Mouse (Mus musculus) lung, embryonic 16.5 days (tissue): Measurements from ENCODE around the gene Il27ra. TPM values are rescaled to one million over a fixed set of nuclear protein-coding genes. Genes with fewer than 3 reads are reported as not detected.
"Not testable (repeated sequence)": the region's sequence is repeated elsewhere in the genome, so short reads cannot be mapped to it uniquely, and the experiment has no call there.

ENCODE experiments used
- ATAC-seq: fragments of 200-750 bp; cut with Nextera tagmentation; 2 replicates; pipeline ENCODE4 v1.8.0; 2017; ENCODE audit warnings: low read depth, mild to moderate bottlenecking, moderate library complexity
- H3K27ac ChIP-seq: fragments of 300-500 bp; sonication (generic); 2 replicates; pipeline ENCODE4 v1.5.1; 2014; ENCODE audit warnings: mild to moderate bottlenecking, control low read depth, low read length
- H3K27me3 ChIP-seq: fragments of 300-500 bp; sonication (generic); 2 replicates; pipeline ENCODE4 v1.6.1; 2014; ENCODE audit warnings: low read depth, low read length, mixed read lengths; ENCODE audit not compliant: control insufficient read depth, insufficient read depth
- H3K36me3 ChIP-seq: fragments of 300-500 bp; sonication (generic); 2 replicates; pipeline ENCODE4 v1.6.1; 2014; ENCODE audit warnings: low read length; ENCODE audit not compliant: control insufficient read depth, insufficient read depth
- H3K4me1 ChIP-seq: fragments of 300-500 bp; sonication (generic); replicated peaks from 2 replicates; pipeline ENCODE4 v1.6.1; 2014; ENCODE audit warnings: low read length, mixed read lengths; ENCODE audit not compliant: control insufficient read depth, insufficient read depth
- H3K4me2 ChIP-seq: fragments of 300-500 bp; sonication (generic); 2 replicates; pipeline ENCODE4 v1.6.1; 2014; ENCODE audit warnings: low read depth, low read length, control low read depth
- H3K4me3 ChIP-seq: fragments of 300-500 bp; sonication (generic); 2 replicates; pipeline ENCODE4 v1.5.1; 2014; ENCODE audit warnings: mild to moderate bottlenecking, low read length, control low read depth
- H3K9ac ChIP-seq: fragments of 300-500 bp; sonication (generic); 2 replicates; pipeline ENCODE4 v1.6.1; 2014; ENCODE audit warnings: low read length, control low read depth
- H3K9me3 ChIP-seq: fragments of 300-500 bp; sonication (generic); 2 replicates; pipeline ENCODE4 v1.6.1; 2016; ENCODE audit warnings: low read length; ENCODE audit not compliant: control insufficient read depth
- WGBS: fragments of 180-500 bp; shearing (Covaris S2); extraction: QIAGEN DNeasy Blood & Tissue Kit; methylation state at CpG from one replicate; pipeline ENCODE4 v1.1.7; 2014; 5-methylcytosine and 5-hydroxymethylcytosine counted together
- polyA plus RNA-seq: library from polyadenylated mRNA; unstranded; fragments of >200 nt; fragmentation: Nextera tagmentation; extraction: Ambion mirVana; gene quantifications from 2 replicates; pipeline ENCODE4 v1.2.1, GENCODE M21; 2015

Il27ra gene
- polyA plus RNA-seq, 1 experiment from 2014 or later, result 1.6 TPM

GRCm38 (mm10) chr8:84012499-84013165 is 29.8 kb downstream of the Il27ra start:
- 9% methylated on average over 35 of the region's 35 CpGs for WGBS
- H3K27ac ChIP-seq, result no peak overlapping the region
- peaks cover 28% of the 10 kb centered on the region for H3K4me1 ChIP-seq
- peak overlapping the region; percentile 59 for H3K4me3 ChIP-seq
- no peaks in the 10 kb centered on the region for H3K9me3 ChIP-seq
- no peaks in the 10 kb centered on the region for H3K36me3 ChIP-seq
- H3K9ac ChIP-seq, result peak overlapping the region; percentile 44
- ATAC-seq, result no peak
- H3K27me3 ChIP-seq, result peaks cover 37% of the 10 kb centered on the region
- H3K4me2 ChIP-seq, result peak overlapping the region; percentile 99

GRCm38 (mm10) chr8:84011705-84012498 is 30.5 kb downstream of the Il27ra start, which contains the start of gene 2210011C24Rik:
Gene 2210011C24Rik (minus strand): TSS chr8:84012171.
- peak within 1 kb of the TSS; percentile 69 for H3K9ac ChIP-seq
- H3K27ac ChIP-seq, result no peak within 1 kb of the TSS
- peak; percentile 44 for ATAC-seq
- peak within 1 kb of the TSS; percentile 99 for H3K4me2 ChIP-seq
- peaks cover 37% of the 10 kb centered on the region for H3K27me3 ChIP-seq
- WGBS, result 1% methylated on average over 45 of the region's 45 CpGs
- no peaks in the 10 kb centered on the region for H3K9me3 ChIP-seq
- no peaks in the 10 kb centered on the region for H3K36me3 ChIP-seq
- peak within 1 kb of the TSS; percentile 59 for H3K4me3 ChIP-seq
- H3K4me1 ChIP-seq, result peaks cover 28% of the 10 kb centered on the region

- peak; percentile 45 for ATAC-seq
- peaks cover 28% of the 10 kb centered on the region for H3K4me1 ChIP-seq
- WGBS, result 2% methylated on average over 83 of the region's 83 CpGs
- H3K4me2 ChIP-seq, result peak overlapping the region; percentile 99
- no peaks in the 10 kb centered on the region for H3K36me3 ChIP-seq
- no peaks in the 10 kb centered on the region for H3K9me3 ChIP-seq
- peak overlapping the region; percentile 69 for H3K9ac ChIP-seq
- H3K4me3 ChIP-seq, result peak overlapping the region; percentile 59
- H3K27ac ChIP-seq, result no peak overlapping the region
- H3K27me3 ChIP-seq, result peaks cover 37% of the 10 kb centered on the region
Measured at GRCm38 (mm10) chr8:84010625-84011611, 31.5 kb downstream of the Il27ra start.

- H3K9ac ChIP-seq, result no peak overlapping the region
- peak; percentile 29 for ATAC-seq
- no peak overlapping the region for H3K27ac ChIP-seq
- H3K4me1 ChIP-seq, result peaks cover 28% of the 10 kb centered on the region
- H3K9me3 ChIP-seq, result no peaks in the 10 kb centered on the region
- H3K36me3 ChIP-seq, result no peaks in the 10 kb centered on the region
- no peak overlapping the region for H3K4me3 ChIP-seq
- H3K27me3 ChIP-seq, result peaks cover 37% of the 10 kb centered on the region
- under 1% methylated on average over 11 of the region's 11 CpGs for WGBS
- peak overlapping the region; percentile 99; the same call in 1 of the 2 replicates for H3K4me2 ChIP-seq
Measured at GRCm38 (mm10) chr8:84009876-84010275, 32.5 kb downstream of the Il27ra start.

- Histone ChIP-seq H3K27me3 (peaks cover 33% of the 10 kb centered on the region), H3K27ac (no peak overlapping the region), H3K4me1 (peaks cover 36% of the 10 kb centered on the region), H3K9ac (no peak overlapping the region), H3K9me3 (no peaks in the 10 kb centered on the region), H3K4me3 (no peak overlapping the region), H3K36me3 (no peaks in the 10 kb centered on the region), H3K4me2 (no peak overlapping the region)
- no peak for ATAC-seq
- 24% methylated on average over 7 of the region's 7 CpGs for WGBS
Measured at GRCm38 (mm10) chr8:84008362-84008761, 34.0 kb downstream of the Il27ra start.

GRCm38 (mm10) chr8:84005502-84005901 is 36.9 kb downstream of the Il27ra start:
- H3K4me3 ChIP-seq, H3K9ac ChIP-seq, H3K36me3 ChIP-seq, H3K27ac ChIP-seq, H3K9me3 ChIP-seq, ATAC-seq, H3K27me3 ChIP-seq, H3K4me2 ChIP-seq: not testable (repeated sequence)
- peaks cover 21% of the 10 kb centered on the region for H3K4me1 ChIP-seq
- WGBS, result 94% methylated on average over 7 of the region's 7 CpGs

- WGBS, result under 1% methylated on average over 30 of the region's 30 CpGs
- peak overlapping the region; percentile 70 for H3K27ac ChIP-seq
- peaks cover 16% of the 10 kb centered on the region for H3K4me1 ChIP-seq
- H3K36me3 ChIP-seq, result peaks cover 8% of the 10 kb centered on the region
- H3K27me3 ChIP-seq, result no peaks in the 10 kb centered on the region
- H3K9me3 ChIP-seq, result no peaks in the 10 kb centered on the region
- ATAC-seq, result peak; percentile 88
- peak overlapping the region; percentile 94 for H3K4me2 ChIP-seq
- H3K4me3 ChIP-seq, result peak overlapping the region; percentile 69
- H3K9ac ChIP-seq, result peak overlapping the region; percentile 74
Measured at GRCm38 (mm10) chr8:84004533-84005201, 37.7 kb downstream of the Il27ra start.

GRCm38 (mm10) chr8:84003612-84004246 is 38.7 kb downstream of the Il27ra start:
- Histone ChIP-seq H3K36me3 (peaks cover 13% of the 10 kb centered on the region), H3K27me3 (no peaks in the 10 kb centered on the region), H3K27ac (no peak overlapping the region; the same call in 1 of the 2 replicates), H3K4me1 (peaks cover 25% of the 10 kb centered on the region), H3K9ac (peak overlapping the region; percentile 74), H3K9me3 (no peaks in the 10 kb centered on the region), H3K4me2 (peak overlapping the region; percentile 94), H3K4me3 (peak overlapping the region; percentile 69)
- 67% methylated on average over 6 of the region's 6 CpGs for WGBS
- no peak for ATAC-seq
